Mouse (Mus musculus) liver (tissue): ENCODE data around the gene B3gntl1.

Source experiments
- DNase-seq: peaks from one replicate; pipeline ENCODE4 v3.0.0-alpha.2; 2020; ENCODE audit warnings: mixed read lengths

B3gntl1 gene

GRCm38 (mm10) chr11:121645394-121645793, 27.6 kb downstream of the B3gntl1 start:
- DNase-seq, result no peak

DNA sequence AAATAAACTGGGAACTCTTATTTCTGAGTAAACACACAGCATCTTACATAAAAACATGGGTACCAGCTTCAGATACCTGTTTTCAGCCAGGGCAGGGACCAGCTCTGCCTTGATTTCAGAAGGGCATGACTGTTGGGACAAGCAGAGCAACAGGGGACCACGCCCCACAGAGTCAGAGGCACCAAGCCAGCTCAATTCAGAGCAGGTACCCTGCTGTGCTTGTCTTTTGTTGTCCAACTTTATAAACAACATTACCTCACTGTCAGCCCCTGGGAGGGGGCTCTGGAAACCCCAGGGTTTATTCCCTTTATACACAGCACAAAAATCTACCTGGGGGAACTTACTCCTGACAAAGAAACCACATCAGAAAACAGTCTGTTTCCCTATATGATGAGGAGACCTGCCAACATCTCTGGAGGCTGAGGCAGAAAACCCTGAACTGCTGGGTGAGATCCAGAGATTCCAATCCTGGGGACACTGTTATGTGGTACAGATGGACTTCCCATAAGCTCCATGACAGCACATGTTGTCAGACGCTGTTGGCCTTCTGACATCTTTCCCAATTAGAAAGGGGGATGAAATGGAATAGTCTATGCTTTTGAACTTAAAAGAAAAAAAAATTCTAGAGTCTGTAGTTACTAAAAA, 31.3 kb downstream of the B3gntl1 start:
- DNase-seq, result no peak

DNA sequence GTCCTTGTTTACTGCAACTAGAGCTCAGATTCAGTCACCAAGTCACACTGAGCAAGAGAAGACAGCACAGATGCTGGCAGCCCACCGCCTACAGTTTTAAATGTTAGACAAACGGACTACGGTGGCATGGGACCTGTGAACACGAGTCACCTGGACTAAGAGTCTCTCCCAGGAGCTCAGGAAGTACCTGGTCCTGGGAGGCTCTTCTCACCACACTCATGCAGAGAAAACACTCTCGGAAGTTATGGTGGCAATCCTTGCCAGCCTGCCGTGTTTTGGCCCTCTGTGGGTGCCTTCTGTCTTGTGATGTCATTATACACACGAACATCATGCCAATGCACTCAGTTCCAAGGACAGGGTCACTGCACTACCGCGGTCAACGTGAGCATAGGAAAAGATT, 36.3 kb downstream of the B3gntl1 start:
- DNase-seq, result no peak

- DNase-seq, result no peak
Measured at GRCm38 (mm10) chr11:121631410-121631809, 41.5 kb downstream of the B3gntl1 start.

GRCm38 (mm10) chr11:121630406-121630805, 42.5 kb downstream of the B3gntl1 start:
- no peak for DNase-seq

- DNase-seq, result no peak
Measured at GRCm38 (mm10) chr11:121629529-121629928, 43.4 kb downstream of the B3gntl1 start.

- no peak for DNase-seq
Measured at GRCm38 (mm10) chr11:121627521-121627920, 45.4 kb downstream of the B3gntl1 start.

DNA sequence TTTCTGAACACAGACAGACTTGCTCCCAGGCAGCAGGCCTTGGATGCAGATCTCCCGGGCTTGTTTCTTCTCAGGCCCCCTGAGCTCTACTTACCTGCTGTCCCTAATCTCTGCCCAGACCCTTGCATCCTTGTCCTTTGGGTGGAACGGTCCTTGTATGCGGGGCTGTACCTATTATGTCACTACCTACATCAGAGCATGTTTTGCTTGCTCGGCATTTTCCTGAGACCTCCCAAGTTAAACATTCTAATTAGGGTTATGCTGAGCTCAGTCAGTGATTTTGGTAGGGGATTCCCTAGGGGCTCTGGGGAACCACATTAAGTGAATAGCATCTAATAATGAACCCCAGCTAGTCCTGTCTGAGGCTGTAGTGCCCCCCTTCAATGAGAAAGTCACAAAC, 47.9 kb downstream of the B3gntl1 start:
- DNase-seq, result no peak

DNA sequence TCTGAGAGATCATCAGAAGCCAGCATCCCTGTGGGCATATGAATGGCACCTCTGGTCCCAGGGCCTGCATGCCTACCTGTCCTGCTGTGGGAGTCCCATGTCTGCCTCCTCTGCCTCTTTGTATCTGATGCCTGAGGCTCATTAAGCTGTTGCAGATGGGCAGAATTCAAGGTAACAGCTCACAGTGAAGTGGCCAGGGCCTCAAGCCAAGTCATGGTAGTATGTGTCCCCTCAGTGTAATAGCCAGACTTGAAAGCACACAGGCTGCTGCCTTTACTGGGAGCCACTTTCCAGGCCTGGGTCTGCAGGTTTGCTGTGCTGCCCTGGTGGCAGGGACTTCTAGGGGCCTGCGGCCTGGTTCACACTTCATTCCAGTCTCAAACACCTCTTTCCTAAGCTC, 55.6 kb downstream of the B3gntl1 start:
- DNase-seq, result no peak

DNA sequence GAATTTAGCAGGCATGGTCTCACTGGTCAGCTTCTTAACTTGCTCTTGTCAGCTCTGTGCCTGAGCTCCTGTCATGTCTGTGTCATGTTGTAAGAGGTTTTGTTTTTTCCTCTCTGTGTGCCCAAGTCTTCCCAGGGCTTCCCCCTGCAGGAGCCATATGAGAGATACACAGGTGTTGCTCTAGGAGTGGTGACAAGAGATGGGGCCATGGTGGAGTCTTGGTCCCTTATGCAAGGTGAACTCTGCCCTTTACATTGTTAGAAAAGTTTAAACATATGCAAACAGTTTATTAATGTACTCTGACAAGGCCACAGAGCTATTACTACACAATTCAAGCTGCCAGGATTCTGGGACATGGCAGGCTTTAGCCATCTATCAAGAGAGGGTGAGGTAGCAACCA, 56.5 kb downstream of the B3gntl1 start:
- DNase-seq, result no peak

- no peak for DNase-seq
Measured at GRCm38 (mm10) chr11:121615961-121616485, 56.9 kb downstream of the B3gntl1 start.

DNA sequence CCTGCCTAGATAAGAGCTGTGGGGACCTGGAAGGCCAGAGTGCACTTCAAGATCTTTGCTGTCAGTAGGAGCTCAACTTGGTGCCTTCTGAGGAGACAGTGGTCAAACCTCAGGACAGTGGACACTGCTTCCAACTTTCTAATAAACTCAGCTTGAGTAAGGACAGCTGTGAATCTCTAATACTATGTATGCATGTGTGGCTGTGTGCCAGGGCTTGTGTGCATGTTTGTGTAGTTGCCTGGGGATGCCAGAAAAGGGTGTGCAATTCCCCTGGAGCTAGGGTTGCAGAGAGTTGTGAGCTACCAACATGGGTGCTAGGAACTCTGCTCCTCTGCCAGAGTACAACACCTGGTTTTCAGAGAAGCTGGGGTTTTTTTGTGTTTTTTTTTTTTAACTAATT, 62.0 kb downstream of the B3gntl1 start:
- DNase-seq, result no peak

DNA sequence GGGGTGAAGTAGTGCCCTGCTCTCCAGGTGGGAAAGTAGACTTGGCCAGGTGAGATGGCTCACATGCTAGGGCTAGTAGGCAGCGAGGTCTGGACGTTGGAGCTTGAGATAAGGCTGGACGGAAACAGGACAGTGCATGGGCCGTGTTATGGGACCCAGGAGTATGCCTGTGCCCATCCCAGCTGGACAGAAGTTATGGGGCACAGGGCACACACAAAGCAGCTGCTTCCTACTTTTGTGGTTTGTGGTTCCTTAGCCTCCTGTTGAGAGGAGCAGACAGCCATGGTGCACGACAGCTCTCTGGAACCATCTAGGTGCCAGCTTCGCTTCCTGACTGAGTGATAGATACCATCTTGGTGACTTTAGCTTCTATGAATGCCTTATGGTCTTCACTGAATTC, 67.3 kb downstream of the B3gntl1 start:
- DNase-seq, result no peak

GRCm38 (mm10) chr11:121601422-121601821, 71.5 kb downstream of the B3gntl1 start:
- DNase-seq, result no peak

DNA sequence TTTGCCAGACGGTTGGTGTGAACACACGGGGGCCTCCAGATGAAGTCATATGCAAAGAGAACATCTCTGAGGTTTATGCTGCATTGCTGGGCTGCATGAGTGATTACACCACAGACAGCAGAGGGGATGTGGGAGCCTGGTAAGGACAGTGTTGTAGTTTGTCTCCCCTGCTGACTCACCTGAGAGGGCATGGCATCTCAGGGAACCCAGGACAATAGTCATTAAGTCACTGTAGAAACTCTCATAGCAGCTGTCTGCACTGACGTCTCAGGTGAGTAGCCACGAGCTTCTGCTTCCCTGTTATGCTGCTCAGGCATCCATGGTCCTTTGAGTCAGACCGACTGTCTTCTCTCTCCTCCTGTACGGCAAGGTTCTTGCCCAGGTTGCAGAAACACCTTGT, 75.7 kb downstream of the B3gntl1 start:
- DNase-seq, result no peak

DNA sequence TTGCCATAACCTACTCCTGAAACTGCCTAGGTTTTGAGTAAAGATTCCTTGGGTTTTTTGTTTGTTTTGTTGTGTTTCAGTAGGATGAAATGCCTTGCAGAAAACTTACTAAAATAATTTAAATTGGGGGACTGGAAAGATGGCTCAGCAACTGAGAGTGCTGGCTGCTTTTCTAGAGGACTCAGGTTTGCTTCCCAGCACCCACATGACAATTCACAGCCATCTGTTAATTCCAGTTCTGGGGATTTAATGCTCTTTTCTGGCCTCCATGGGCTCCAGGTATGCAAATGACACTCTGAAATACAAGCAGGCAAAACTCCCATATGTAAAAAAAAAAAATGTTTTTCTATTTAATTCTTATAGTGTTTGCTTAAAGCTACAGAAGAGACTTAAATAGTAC, 91.1 kb downstream of the B3gntl1 start:
- no peak for DNase-seq
